Mouse (Mus musculus) heart, embryonic 13.5 days (tissue): Measurements from ENCODE around the gene Dpysl4. TPM values are rescaled to one million over a fixed set of nuclear protein-coding genes. Genes with fewer than 3 reads are reported as not detected.
A peak's percentile ranks its signal among the peaks of the same experiment; 100 is the strongest.

ENCODE experiments used
- ATAC-seq: fragments of 200-750 bp; cut with Nextera tagmentation; 2 replicates; pipeline ENCODE4 v1.8.0; 2017; ENCODE audit warnings: moderate TSS enrichment; ENCODE audit not compliant: insufficient number of reproducible peaks, low FRiP score, low TSS enrichment; ENCODE audit errors: extremely low read depth
- H3K27ac ChIP-seq: fragments of 300-500 bp; sonication (generic); replicated peaks from 2 replicates; pipeline ENCODE4 v1.5.1; 2015; ENCODE audit warnings: moderate library complexity, mild to moderate bottlenecking, inconsistent platforms
- H3K27me3 ChIP-seq: fragments of 300-500 bp; sonication (generic); replicated peaks from 2 replicates; pipeline ENCODE4 v1.6.1; 2015; ENCODE audit warnings: mild to moderate bottlenecking, inconsistent platforms
- H3K36me3 ChIP-seq: fragments of 300-500 bp; sonication (generic); 2 replicates; pipeline ENCODE4 v1.6.1; 2015; ENCODE audit warnings: mild to moderate bottlenecking, inconsistent platforms
- H3K4me1 ChIP-seq: fragments of 300-500 bp; sonication (generic); 2 replicates; pipeline ENCODE4 v1.6.1; 2015; ENCODE audit warnings: inconsistent platforms
- H3K4me2 ChIP-seq: fragments of 300-500 bp; sonication (generic); 2 replicates; pipeline ENCODE4 v1.6.1; 2015; ENCODE audit warnings: inconsistent platforms, mild to moderate bottlenecking, moderate library complexity
- H3K4me3 ChIP-seq: fragments of 300-500 bp; sonication (generic); 2 replicates; pipeline ENCODE4 v1.5.1; 2015; ENCODE audit warnings: moderate library complexity, mild to moderate bottlenecking, inconsistent platforms
- H3K9ac ChIP-seq: fragments of 300-500 bp; sonication (generic); 2 replicates; pipeline ENCODE4 v1.6.1; 2015; ENCODE audit warnings: inconsistent platforms, mild to moderate bottlenecking, moderate library complexity
- H3K9me3 ChIP-seq: fragments of 300-500 bp; sonication (generic); 2 replicates; pipeline ENCODE4 v1.6.1; 2016; ENCODE audit warnings: inconsistent platforms
- WGBS: fragments of 180-500 bp; shearing (Covaris S2); methylation state at CpG from one replicate; pipeline ENCODE4 v1.1.7; 2015; ENCODE audit warnings: mixed read lengths; 5-methylcytosine and 5-hydroxymethylcytosine counted together
- polyA plus RNA-seq: library from polyadenylated mRNA; unstranded; fragments of >200 nt; fragmentation: Nextera tagmentation; extraction: Ambion mirVana; gene quantifications from 2 replicates; pipeline ENCODE4 v1.2.1, GENCODE M21; 2015

The Dpysl4 gene
- polyA plus RNA-seq, 1 experiment from 2014 or later: 3.5 TPM

DNA sequence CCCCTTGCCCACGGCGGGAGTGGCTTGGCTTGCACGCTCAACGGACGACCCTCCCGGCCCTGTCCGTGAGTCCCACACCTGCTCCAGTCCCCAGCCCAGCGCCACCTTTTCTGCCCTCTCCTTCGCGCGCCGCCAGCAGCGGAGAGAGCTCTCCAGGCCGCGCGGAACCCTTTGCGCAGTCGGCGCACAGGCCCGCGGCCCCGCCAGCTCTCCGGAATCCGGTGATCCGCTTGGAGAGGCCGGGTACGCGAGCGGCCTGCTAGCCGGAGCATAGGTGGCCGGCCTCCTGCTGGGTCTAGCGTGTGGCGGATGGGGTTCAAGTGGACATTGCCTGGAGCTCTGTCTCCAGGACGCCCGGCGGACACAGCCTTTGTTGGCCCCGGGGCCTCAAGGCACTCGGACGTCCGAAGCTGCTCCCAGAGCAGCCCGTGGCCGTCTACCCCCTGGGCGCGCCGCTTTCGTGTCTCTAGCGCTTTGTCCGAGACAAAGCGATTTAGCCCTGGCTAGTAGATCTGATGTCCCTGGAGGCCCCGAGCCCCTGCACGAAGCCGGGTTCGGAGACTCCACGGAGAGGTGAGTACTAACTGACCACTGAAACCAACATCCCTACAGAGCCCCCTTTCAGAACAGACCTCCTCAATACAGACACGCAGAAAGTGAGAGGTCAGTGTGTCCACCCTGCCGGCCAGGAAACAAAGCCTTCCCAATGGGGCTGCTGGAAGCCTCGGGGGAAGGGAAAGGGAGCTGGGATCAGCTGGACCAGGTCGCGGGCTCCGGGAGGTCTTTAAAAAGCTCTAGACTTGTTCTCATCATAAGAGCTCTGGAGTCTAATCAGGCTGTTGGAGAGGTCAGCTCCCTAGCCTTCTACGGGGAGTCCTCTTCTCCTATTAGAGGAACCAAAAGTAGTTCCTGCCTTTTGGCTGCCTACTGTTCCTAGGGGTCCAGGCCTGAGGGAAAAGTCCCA lies 676 bp downstream of the Dpysl4 start:
- no peak overlapping the region; the same call in 1 of the 2 replicates for H3K27ac ChIP-seq
- H3K9ac ChIP-seq: peak overlapping the region; percentile 73
- H3K27me3 ChIP-seq: peaks cover 91% of the 10 kb centered on the region

DNA sequence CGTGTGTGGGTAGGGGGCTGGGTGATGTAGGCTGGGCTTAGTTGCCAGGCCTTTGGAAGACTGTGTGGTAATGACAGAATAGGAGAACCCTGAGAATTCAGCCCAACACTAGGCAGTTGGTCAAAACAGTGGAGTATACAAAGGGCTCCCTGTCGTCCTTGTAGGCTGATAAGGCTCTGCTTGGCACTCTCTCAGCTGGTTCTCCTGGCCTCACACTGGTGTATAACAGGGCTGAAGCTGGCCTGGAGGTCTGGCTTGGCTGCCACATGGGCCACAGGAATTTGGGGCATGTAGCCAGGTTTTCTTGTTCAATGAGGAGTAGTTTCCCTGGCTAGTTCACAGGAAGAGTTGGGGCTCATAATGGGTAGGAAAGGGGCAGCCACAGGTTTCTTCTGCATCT lies 2.0 kb downstream of the Dpysl4 start:
- peaks cover 14% of the 10 kb centered on the region for H3K4me1 ChIP-seq
- H3K36me3 ChIP-seq: no peaks in the 10 kb centered on the region
- H3K9me3 ChIP-seq: no peaks in the 10 kb centered on the region
- 53% methylated on average over 2 of the region's 2 CpGs for WGBS
- ATAC-seq: no peak
- H3K27me3 ChIP-seq: peaks cover 79% of the 10 kb centered on the region
- H3K27ac ChIP-seq: no peak overlapping the region
- H3K9ac ChIP-seq: no peak overlapping the region
- no peak overlapping the region for H3K4me3 ChIP-seq
- H3K4me2 ChIP-seq: no peak overlapping the region

More for the DNA sequence above, 676 bp downstream of the Dpysl4 start:
- no peaks in the 10 kb centered on the region for H3K9me3 ChIP-seq
- H3K4me1 ChIP-seq: peaks cover 14% of the 10 kb centered on the region
- ATAC-seq: no peak
- peak overlapping the region; percentile 86 for H3K4me2 ChIP-seq
- no peaks in the 10 kb centered on the region for H3K36me3 ChIP-seq
- 3% methylated on average over 61 of the region's 61 CpGs for WGBS
- H3K4me3 ChIP-seq: peak overlapping the region; percentile 60

DNA sequence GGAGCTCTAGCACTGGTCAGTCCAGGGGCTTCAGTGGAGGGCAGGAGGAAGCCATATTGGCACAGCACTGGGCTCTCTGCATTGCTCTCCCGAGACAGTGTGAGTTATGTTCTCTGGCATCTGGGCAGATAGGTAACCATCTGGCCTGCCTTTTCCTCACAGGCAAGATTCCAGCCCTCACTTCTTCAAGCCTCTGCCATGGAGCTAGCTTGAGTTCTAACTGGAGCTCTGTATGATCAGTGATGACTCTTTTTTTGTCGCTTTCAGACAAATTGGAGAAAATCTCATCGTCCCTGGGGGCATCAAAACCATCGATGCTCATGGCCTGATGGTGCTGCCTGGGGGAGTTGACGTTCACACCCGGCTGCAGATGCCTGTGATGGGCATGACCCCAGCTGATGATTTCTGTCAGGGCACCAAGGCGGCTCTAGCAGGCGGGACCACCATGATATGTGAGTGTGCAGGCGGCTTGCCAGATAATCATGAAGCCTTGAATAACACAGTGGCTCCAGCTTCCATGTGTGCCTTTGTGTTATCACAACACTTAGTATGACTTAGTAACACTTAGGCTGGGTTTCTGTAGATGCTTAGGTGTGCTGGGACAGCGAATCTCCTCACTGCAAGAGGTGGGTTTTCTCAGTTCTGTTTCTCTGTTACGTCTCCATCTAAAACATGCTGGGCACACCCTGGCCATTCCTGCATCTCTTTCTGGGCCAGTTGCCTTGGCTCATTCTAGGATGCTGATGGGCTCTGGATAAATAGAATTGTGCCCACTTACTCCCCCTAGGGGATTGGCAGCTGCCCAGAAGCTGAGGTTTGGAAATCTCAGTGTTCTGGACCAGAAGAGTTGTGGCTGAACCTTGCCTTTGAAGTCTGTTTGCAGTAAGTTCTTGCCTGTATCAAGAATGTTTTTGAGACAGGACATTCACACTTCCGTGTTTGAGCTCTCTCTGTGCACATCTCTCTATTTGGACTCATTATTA lies 4.4 kb downstream of the Dpysl4 start:
- no peak overlapping the region for H3K27ac ChIP-seq
- no peak overlapping the region for H3K4me2 ChIP-seq
- H3K9me3 ChIP-seq: no peaks in the 10 kb centered on the region
- ATAC-seq: no peak
- 70% methylated on average over 12 of the region's 12 CpGs for WGBS
- peaks cover 14% of the 10 kb centered on the region for H3K4me1 ChIP-seq
- peaks cover 68% of the 10 kb centered on the region for H3K27me3 ChIP-seq
- no peak overlapping the region for H3K9ac ChIP-seq
- H3K4me3 ChIP-seq: no peak overlapping the region
- H3K36me3 ChIP-seq: no peaks in the 10 kb centered on the region

DNA sequence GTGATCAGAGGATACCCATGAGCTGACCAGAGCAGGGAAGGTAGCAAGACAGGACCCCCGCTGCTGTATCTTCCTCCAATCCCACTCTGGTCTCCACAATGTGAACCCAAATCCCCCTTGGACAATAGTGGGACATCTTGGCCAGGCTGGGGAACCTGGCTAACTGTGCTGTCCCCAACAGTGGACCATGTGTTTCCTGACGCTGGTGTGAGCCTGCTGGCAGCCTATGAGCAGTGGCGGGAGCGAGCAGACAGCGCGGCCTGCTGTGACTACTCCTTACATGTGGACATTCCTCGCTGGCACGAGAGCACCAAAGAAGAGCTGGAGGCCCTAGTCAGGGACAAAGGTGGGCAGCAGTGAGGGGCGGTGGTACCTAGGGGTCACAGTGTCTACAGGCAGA lies 5.9 kb downstream of the Dpysl4 start:
- 76% methylated on average over 9 of the region's 9 CpGs for WGBS
- H3K36me3 ChIP-seq: no peaks in the 10 kb centered on the region
- H3K4me1 ChIP-seq: peaks cover 3% of the 10 kb centered on the region
- H3K9me3 ChIP-seq: no peaks in the 10 kb centered on the region
- peaks cover 53% of the 10 kb centered on the region for H3K27me3 ChIP-seq
- no peak for ATAC-seq
- no peak overlapping the region for H3K4me3 ChIP-seq
- no peak overlapping the region for H3K27ac ChIP-seq
- no peak overlapping the region for H3K4me2 ChIP-seq
- no peak overlapping the region for H3K9ac ChIP-seq

DNA sequence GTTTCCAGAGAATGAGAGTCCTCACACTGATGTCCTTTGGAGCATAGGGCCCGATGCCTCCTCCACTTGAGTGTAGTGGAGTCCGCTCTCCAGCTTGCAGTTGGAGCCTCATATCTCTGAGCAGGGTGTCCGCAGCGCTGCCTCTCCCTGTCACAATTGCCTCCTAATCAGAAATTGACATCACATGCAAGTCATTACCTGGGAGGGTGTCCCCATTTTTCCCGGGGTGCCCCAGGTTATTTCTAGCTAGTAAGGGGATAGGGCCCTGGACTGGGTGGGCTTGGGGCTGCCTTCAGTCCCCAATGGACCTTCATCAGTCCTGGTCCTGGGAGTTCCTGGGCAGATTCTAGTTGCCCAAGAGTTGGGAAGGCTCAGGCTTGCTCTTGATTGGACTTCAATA lies 6.9 kb downstream of the Dpysl4 start:
- Histone ChIP-seq H3K9ac (no peak overlapping the region), H3K27me3 (peaks cover 43% of the 10 kb centered on the region), H3K4me2 (no peak overlapping the region), H3K36me3 (no peaks in the 10 kb centered on the region), H3K27ac (no peak overlapping the region), H3K4me3 (no peak overlapping the region), H3K9me3 (no peaks in the 10 kb centered on the region), H3K4me1 (no peaks in the 10 kb centered on the region)
- no peak for ATAC-seq
- 79% methylated on average over 5 of the region's 5 CpGs for WGBS

DNA sequence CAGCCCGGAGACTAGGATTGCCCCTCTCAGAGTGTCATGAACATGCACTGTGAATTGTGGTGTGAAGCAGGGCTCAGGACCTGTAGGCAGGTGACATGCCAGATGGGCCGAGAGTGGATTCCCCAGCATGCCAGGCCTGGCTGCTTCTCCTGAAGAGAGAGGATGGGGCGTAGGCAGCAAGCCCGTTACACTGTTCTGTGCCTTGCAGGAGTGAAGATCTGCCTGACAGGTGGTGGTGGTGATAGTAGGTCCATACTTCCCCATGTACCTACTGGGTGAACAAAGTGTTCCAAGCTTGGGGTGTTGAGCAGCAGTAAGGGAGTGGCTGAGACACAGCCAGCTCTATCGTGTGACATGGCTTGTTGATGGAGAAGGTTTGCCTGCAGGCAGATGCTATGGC lies 7.3 kb downstream of the Dpysl4 start:
- Histone ChIP-seq H3K27me3 (peaks cover 39% of the 10 kb centered on the region), H3K4me1 (no peaks in the 10 kb centered on the region), H3K9me3 (no peaks in the 10 kb centered on the region), H3K27ac (no peak overlapping the region), H3K9ac (no peak overlapping the region), H3K4me3 (no peak overlapping the region), H3K36me3 (no peaks in the 10 kb centered on the region), H3K4me2 (no peak overlapping the region)
- WGBS: 86% methylated on average over 5 of the region's 5 CpGs
- no peak for ATAC-seq

DNA sequence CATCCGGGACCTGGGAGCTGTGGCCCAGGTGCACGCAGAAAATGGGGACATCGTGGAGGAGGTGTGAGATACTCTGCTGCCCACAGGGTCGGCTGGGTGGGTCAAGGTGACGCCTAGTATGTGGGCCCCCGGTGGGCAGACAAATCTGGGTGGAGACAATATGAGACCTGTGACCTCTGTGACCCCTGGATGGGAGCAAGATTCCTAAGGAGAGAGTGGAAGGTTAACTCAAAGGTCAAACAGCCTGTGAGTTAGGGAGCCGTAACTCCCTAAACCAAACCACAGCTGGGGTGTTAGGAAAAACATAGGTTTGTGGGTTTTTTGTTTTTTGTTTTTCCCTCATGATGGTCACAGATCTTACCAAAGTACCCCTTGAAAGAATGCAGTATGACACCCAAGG lies 8.0 kb downstream of the Dpysl4 start:
- WGBS: 66% methylated on average over 7 of the region's 7 CpGs
- no peak for ATAC-seq

DNA sequence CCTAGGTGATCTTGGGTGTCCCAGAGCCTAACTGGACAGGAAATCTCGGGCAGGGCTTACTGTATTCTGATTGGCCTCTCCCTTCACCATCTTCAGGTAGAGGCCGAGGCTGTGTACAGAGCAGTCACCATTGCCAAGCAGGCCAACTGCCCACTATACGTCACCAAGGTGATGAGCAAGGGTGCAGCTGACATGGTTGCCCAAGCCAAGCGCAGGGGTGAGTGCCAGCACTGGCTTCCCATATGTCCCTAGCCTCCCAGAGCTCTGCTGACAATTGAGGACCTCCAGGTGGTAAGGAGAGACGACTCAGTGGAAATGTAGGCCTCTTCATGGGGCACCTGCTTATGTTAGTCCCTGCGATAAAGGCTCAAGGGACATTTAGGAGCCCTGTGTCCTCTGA lies 9.0 kb downstream of the Dpysl4 start:
- no peak overlapping the region for H3K27ac ChIP-seq
- H3K9ac ChIP-seq: no peak overlapping the region
- H3K36me3 ChIP-seq: no peaks in the 10 kb centered on the region
- H3K4me3 ChIP-seq: no peak overlapping the region
- no peak overlapping the region for H3K4me2 ChIP-seq
- no peaks in the 10 kb centered on the region for H3K4me1 ChIP-seq
- peaks cover 22% of the 10 kb centered on the region; the same call in 1 of the 2 replicates for H3K27me3 ChIP-seq
- H3K9me3 ChIP-seq: no peaks in the 10 kb centered on the region
- 77% methylated on average over 6 of the region's 6 CpGs for WGBS
- ATAC-seq: no peak

More for the DNA sequence above, 8.0 kb downstream of the Dpysl4 start:
- H3K27me3 ChIP-seq: peaks cover 32% of the 10 kb centered on the region
- H3K4me3 ChIP-seq: no peak overlapping the region
- H3K4me2 ChIP-seq: no peak overlapping the region
- no peaks in the 10 kb centered on the region for H3K9me3 ChIP-seq
- no peaks in the 10 kb centered on the region for H3K4me1 ChIP-seq
- no peak overlapping the region for H3K27ac ChIP-seq
- no peak overlapping the region for H3K9ac ChIP-seq
- H3K36me3 ChIP-seq: no peaks in the 10 kb centered on the region

DNA sequence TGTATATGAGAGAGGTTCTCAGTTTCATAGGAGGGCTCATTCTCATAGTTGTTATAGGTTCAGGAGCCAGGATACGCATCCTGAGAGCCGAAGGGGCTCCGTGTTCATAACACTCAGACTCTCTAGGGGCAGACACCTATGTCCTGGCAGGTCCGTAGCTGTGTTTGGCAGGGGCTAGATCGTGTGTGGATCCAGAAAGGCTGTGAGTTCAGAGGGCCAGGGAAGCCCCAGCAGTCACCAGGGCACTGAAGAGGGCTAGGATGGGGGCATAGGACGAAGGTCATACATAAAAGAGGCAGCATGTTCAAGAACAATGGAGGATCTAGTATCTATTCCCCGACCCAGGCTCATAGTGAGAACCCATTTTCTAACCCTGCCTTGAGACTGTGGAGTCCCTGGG lies 9.5 kb downstream of the Dpysl4 start:
- 71% methylated on average over 7 of the region's 7 CpGs for WGBS
- Histone ChIP-seq H3K9me3 (no peaks in the 10 kb centered on the region), H3K4me1 (no peaks in the 10 kb centered on the region), H3K4me2 (no peak overlapping the region), H3K36me3 (no peaks in the 10 kb centered on the region), H3K9ac (no peak overlapping the region), H3K4me3 (no peak overlapping the region), H3K27me3 (peaks cover 17% of the 10 kb centered on the region; the same call in 1 of the 2 replicates), H3K27ac (no peak overlapping the region)
- ATAC-seq: no peak

DNA sequence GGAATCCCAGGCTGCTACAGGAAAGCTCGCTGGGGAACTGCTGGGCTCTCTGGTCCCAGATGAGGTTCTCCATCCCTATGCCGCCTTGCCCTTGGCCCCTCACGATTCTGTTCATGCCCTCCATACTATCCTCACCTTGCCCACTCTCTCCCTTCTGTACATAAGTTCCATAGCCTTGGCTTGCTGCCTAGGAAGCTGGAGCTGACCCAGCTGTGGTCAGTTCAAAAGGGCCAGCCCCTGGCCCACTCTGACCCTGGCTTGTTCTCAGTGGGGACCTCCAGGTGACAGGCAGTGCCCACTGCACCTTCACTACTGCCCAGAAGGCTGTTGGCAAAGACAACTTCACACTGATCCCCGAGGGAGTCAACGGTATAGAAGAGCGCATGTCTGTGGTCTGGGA lies 10.6 kb downstream of the Dpysl4 start:
- Histone ChIP-seq H3K9me3 (no peaks in the 10 kb centered on the region), H3K4me1 (no peaks in the 10 kb centered on the region), H3K27ac (no peak overlapping the region), H3K4me2 (no peak overlapping the region), H3K27me3 (peaks cover 8% of the 10 kb centered on the region; the same call in 1 of the 2 replicates), H3K9ac (no peak overlapping the region), H3K4me3 (no peak overlapping the region), H3K36me3 (no peaks in the 10 kb centered on the region)
- WGBS: 78% methylated on average over 6 of the region's 6 CpGs
- no peak for ATAC-seq

DNA sequence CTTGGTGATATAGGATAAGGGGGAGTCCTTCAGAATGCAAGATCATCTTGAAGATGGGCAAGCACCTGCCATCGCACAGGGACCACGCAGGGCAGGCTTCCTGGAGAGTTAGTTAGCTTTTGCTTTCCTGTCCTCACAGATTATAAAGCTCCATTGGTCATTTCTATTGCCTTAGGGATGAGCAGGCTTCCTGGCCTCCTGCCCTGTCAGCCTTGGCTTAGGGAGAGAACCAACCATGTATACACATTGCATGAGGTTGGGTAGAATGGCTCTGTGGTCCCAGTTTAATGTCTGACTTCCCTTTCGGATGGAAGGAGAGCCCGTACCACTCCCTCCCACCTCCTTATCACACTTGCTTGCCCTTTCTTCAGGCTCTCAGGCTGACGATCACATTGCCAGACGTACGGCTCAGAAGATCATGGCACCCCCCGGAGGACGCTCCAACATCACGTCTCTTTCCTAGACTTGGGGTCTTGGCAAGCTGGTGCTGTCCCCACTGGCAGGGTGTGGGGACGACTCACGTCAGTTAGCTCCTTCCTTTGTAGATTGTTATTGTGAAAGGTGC lies 14.8 kb downstream of the Dpysl4 start:
- Histone ChIP-seq H3K9ac (no peak overlapping the region), H3K4me2 (no peak overlapping the region), H3K4me1 (no peaks in the 10 kb centered on the region), H3K27ac (no peak overlapping the region), H3K36me3 (no peaks in the 10 kb centered on the region), H3K27me3 (peaks cover 6% of the 10 kb centered on the region; the same call in 1 of the 2 replicates), H3K4me3 (no peak overlapping the region), H3K9me3 (no peaks in the 10 kb centered on the region)
- no peak for ATAC-seq
- WGBS: 50% methylated on average over 12 of the region's 12 CpGs
